In genomic region chr11:117863174-117863856, GRCm38 (mm10) we compare ENCODE assay signal across 25 mouse cellular contexts. TPM values are rescaled to one million over a fixed set of nuclear protein-coding genes. Genes with fewer than 3 reads are reported as not detected.
A peak's percentile ranks its signal among the peaks of the same experiment; 100 is the strongest.
DNase-seq lines count a peak whose midpoint lies in the region; ATAC-seq and TF ChIP-seq lines count a peak whose summit lies in the region.
"Had no signal": no experiment of that assay in that cellular context is flagged by ENCODE, and none has a peak within 500 bp of the region (broad histone marks: within the 10 kb centered on the region; RNA-seq: fewer than 3 reads in every experiment).

No protein-coding gene starts in this region.

- DNase-seq in kidney, adult 18-20 months, result peak; percentile 60
- peak; percentile 54 for DNase-seq in ZHBTc4 (ENCODE audit: low read depth, low spot score)
- peak; percentile 71 for DNase-seq in kidney, postnatal 14 days
- DNase-seq in cerebellum, adult 11 months, result no peak
- no peak for DNase-seq in layer of hippocampus, adult 2 months (ENCODE audit: low spot score in 2 of 2)
- no peak for DNase-seq in layer of hippocampus, adult 9-11 months
- DNase-seq: adrenal gland, postnatal 25 days; cerebellum, adult 8-10 months; gastrocnemius, postnatal 14 days; heart, postnatal 10 days; layer of hippocampus, postnatal 36 days had no signal

- H3K4me1 ChIP-seq in kidney, embryonic 16.5 days (ENCODE audit: insufficient read depth, low read length), result peaks cover 29% of the 10 kb centered on the region
- peaks cover 7% of the 10 kb centered on the region for H3K4me1 ChIP-seq in ES-Bruce4 (ENCODE audit: control insufficient read depth, insufficient read depth, low read length)

- WGBS in kidney, embryonic 16.5 days, result 38% methylated on average over 11 of the region's 11 CpGs

- TF ChIP-seq POLR2A in ES-Bruce4 (IDR thresholded peaks at IDR 0.05; ENCODE audit: insufficient read depth, low read length), result no peak

- ATAC-seq in kidney, embryonic 16.5 days (ENCODE audit: low FRiP score, low TSS enrichment), result no peak
- ATAC-seq: liver, embryonic 12.5 days had no signal

- peaks cover 18% of the 10 kb centered on the region for H3K27me3 ChIP-seq in kidney, embryonic 16.5 days (ENCODE audit: insufficient read depth, low read length)
- H3K27me3 ChIP-seq in ES-Bruce4 (ENCODE audit: control insufficient read depth, insufficient read depth, low read length, poor library complexity, severe bottlenecking), result no peaks in the 10 kb centered on the region

- no peak for TF ChIP-seq CTCF in ES-Bruce4 (IDR thresholded peaks at IDR 0.05; ENCODE audit: low read depth, low read length)
- TF ChIP-seq CTCF in layer of hippocampus, adult 2 months (conservative IDR thresholded peaks at IDR 0.05), result no peak

- H3K27ac ChIP-seq in kidney, embryonic 16.5 days (ENCODE audit: low read length), result no peak overlapping the region
- no peak overlapping the region for H3K27ac ChIP-seq in ES-Bruce4 (ENCODE audit: insufficient read depth, low read length)
- no peak overlapping the region for H3K27ac ChIP-seq in layer of hippocampus, adult 2 months
- H3K27ac ChIP-seq: embryonic facial prominence, embryonic 12.5 days; hindbrain, embryonic 14.5 days; liver, embryonic 12.5 days; lung, embryonic 15.5 days; macrophage; midbrain, embryonic 12.5 days; stomach, embryonic 15.5 days had no signal

- 0 out of 2 replicates have a peak, but pooled peaks have one; percentile 60 for TF ChIP-seq EP300 in ES-Bruce4 (IDR thresholded peaks at IDR 0.05; ENCODE audit: insufficient read depth, low read depth, low read length)

- H3K9me3 ChIP-seq in kidney, embryonic 16.5 days (ENCODE audit: low read length), result no peaks in the 10 kb centered on the region
- no peaks in the 10 kb centered on the region for H3K9me3 ChIP-seq in ES-Bruce4 (replicated peaks; ENCODE audit: control insufficient read depth, insufficient read depth, low read length, poor library complexity, severe bottlenecking)
- H3K9me3 ChIP-seq: embryonic facial prominence, embryonic 12.5 days; liver, embryonic 12.5 days; lung, embryonic 15.5 days; midbrain, embryonic 12.5 days; stomach, embryonic 15.5 days had no signal

- H3K4me2 ChIP-seq in kidney, embryonic 16.5 days (replicated peaks; ENCODE audit: low read depth, low read length), result no peak overlapping the region
- H3K4me2 ChIP-seq: embryonic facial prominence, embryonic 12.5 days; hindbrain, embryonic 14.5 days; liver, embryonic 12.5 days; lung, embryonic 15.5 days; midbrain, embryonic 12.5 days had no signal

- H3K36me3 ChIP-seq in kidney, embryonic 16.5 days (ENCODE audit: insufficient read depth, low read length), result no peaks in the 10 kb centered on the region
- H3K36me3 ChIP-seq in ES-Bruce4 (ENCODE audit: control insufficient read depth, insufficient read depth, low read length, poor library complexity, severe bottlenecking), result no peaks in the 10 kb centered on the region
- H3K36me3 ChIP-seq: lung, embryonic 15.5 days; midbrain, embryonic 12.5 days; stomach, embryonic 15.5 days had no signal

- H3K9ac ChIP-seq in kidney, embryonic 16.5 days (replicated peaks; ENCODE audit: low read length), result no peak overlapping the region
- H3K9ac ChIP-seq in ES-Bruce4 (ENCODE audit: low read depth, poor library complexity, severe bottlenecking), result no peak overlapping the region
- H3K9ac ChIP-seq: embryonic facial prominence, embryonic 12.5 days; hindbrain, embryonic 14.5 days; liver, embryonic 12.5 days; lung, embryonic 15.5 days; midbrain, embryonic 12.5 days; stomach, embryonic 15.5 days had no signal

- no peak overlapping the region for H3K4me3 ChIP-seq in kidney, embryonic 16.5 days (ENCODE audit: low read length)
- H3K4me3 ChIP-seq in ES-Bruce4 (ENCODE audit: low read depth, low read length), result no peak overlapping the region
- no peak overlapping the region for H3K4me3 ChIP-seq in layer of hippocampus, adult 2 months
- H3K4me3 ChIP-seq: embryonic facial prominence, embryonic 12.5 days; liver, embryonic 12.5 days; lung, embryonic 15.5 days; midbrain, embryonic 12.5 days; stomach, embryonic 15.5 days had no signal

RNA-seq across cellular contexts. Expression of gene Tmem235, which starts 2.8 kb away (rescaled TPM):
- polyA plus RNA-seq in kidney, embryonic 16.5 days (2015; fragmentation: Nextera tagmentation; extraction: Ambion mirVana), result not detected in 2 replicates
- 0.37 TPM in 1 of 2 replicates, not detected in the other for polyA plus RNA-seq in ES-Bruce4 (2011; ENCODE audit: insufficient read depth, insufficient read length, low read depth, missing spikeins)
- not detected for total RNA-seq in layer of hippocampus, adult 2 months (2021)
- total RNA-seq: adrenal gland, postnatal 25 days; common myeloid progenitor, adult 5-6 weeks; gastrocnemius, postnatal 14 days; heart, postnatal 10 days; left cerebral cortex, postnatal 36 days; neutrophil, adult 5-6 weeks had no signal
- polyA plus RNA-seq: embryonic facial prominence, embryonic 12.5 days; forebrain, embryonic 11.5 days; hindbrain, embryonic 14.5 days; liver, embryonic 12.5 days; lung, embryonic 15.5 days; macrophage; midbrain, embryonic 12.5 days; spleen, adult 2 months; stomach, embryonic 15.5 days had no signal

RNA-seq across cellular contexts. Expression of gene Tha1, which starts 10.0 kb away (rescaled TPM):
- polyA plus RNA-seq in kidney, embryonic 16.5 days (2015; fragmentation: Nextera tagmentation; extraction: Ambion mirVana), result 6.9 and 7.7 TPM in 2 replicates
- polyA plus RNA-seq in ES-Bruce4 (2011; ENCODE audit: insufficient read depth, insufficient read length, low read depth, missing spikeins), result 0.52 and 1.1 TPM in 2 replicates
- total RNA-seq in layer of hippocampus, adult 2 months (2021), result 1 to 10 TPM; 4.7 to 5.3 TPM

RNA-seq across cellular contexts. Expression of gene Birc5, which starts 14.3 kb away (rescaled TPM):
- 284 and 298 TPM in 2 replicates for polyA plus RNA-seq in kidney, embryonic 16.5 days (2015; fragmentation: Nextera tagmentation; extraction: Ambion mirVana)
- polyA plus RNA-seq in ES-Bruce4 (2011; ENCODE audit: insufficient read depth, insufficient read length, low read depth, missing spikeins), result 171 and 183 TPM in 2 replicates
- total RNA-seq in layer of hippocampus, adult 2 months (2021), result 1 to 10 TPM in 1 of 2 experiments, under 1 TPM in 1; 0.86 to 1.5 TPM

RNA-seq across cellular contexts. Expression of gene Tk1, which starts 37.4 kb away (rescaled TPM):
- polyA plus RNA-seq in kidney, embryonic 16.5 days (2015; fragmentation: Nextera tagmentation; extraction: Ambion mirVana), result 128 and 136 TPM in 2 replicates
- 35.7 and 40.3 TPM in 2 replicates for polyA plus RNA-seq in ES-Bruce4 (2011; ENCODE audit: insufficient read depth, insufficient read length, low read depth, missing spikeins)
- 1 to 10 TPM; 1.0 to 1.9 TPM for total RNA-seq in layer of hippocampus, adult 2 months (2021)

RNA-seq across cellular contexts. Expression of gene Afmid, which starts 37.6 kb away (rescaled TPM):
- polyA plus RNA-seq in kidney, embryonic 16.5 days (2015; fragmentation: Nextera tagmentation; extraction: Ambion mirVana), result 5.8 and 6.1 TPM in 2 replicates
- polyA plus RNA-seq in ES-Bruce4 (2011; ENCODE audit: insufficient read depth, insufficient read length, low read depth, missing spikeins), result 3.6 and 5.0 TPM in 2 replicates
- 1 to 10 TPM; 4.8 to 7.2 TPM for total RNA-seq in layer of hippocampus, adult 2 months (2021)

Comparison
In these comparisons a context has a peak if more than half of its experiments do, and no peak if none do; other contexts are left out.
1. DNase-seq: peak in kidney, adult 18-20 months (single experiment), ZHBTc4 (single experiment) and kidney, postnatal 14 days (single experiment); none in cerebellum, adult 11 months (single experiment), layer of hippocampus, adult 2 months (0 of 2) and layer of hippocampus, adult 9-11 months (single experiment).